Mouse (Mus musculus) E14TG2a.4 (cell line): ENCODE measurements around the gene Drd3.

ENCODE experiments used
- CTCF ChIP-seq: conservative IDR thresholded peaks from 2 replicates; pipeline ENCODE4 v1.5.1; 2014; ENCODE audit warnings: low read length
- POU5F1 ChIP-seq: IDR thresholded peaks from 2 replicates; pipeline ENCODE4 v1.6.1; 2014; ENCODE audit warnings: low read length, borderline replicate concordance

DNA sequence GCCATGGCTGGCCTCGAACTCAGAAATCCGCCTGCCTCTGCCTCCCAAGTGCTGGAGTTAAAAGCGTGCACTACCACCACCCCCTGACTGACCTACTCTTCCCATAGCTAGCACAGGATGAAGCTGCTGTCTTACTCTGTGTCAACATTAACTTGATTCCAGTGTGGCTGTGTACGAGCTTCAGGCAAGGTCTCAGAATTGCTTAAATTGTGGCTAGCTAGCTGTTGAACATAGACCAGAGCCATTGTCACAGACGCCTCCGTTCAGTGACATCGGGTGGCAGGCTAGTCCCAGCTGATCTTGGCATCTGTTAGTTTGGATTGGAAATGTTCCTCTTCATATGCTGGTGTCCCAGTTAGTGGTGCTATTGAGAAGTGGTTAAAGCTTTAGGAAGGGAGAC is 42.5 kb upstream of the Drd3 start:
- TF ChIP-seq CTCF: no peak
- TF ChIP-seq POU5F1: no peak
